Mouse (Mus musculus) erythroblast, embryonic 14.5 days (primary cell): ENCODE data around the gene Wwox.

ENCODE experiments used
- GATA1 ChIP-seq: IDR thresholded peaks from 2 replicates; pipeline ENCODE4 v1.6.1; 2012; ENCODE audit warnings: low read length, inconsistent platforms, mixed read lengths
- TAL1 ChIP-seq: IDR thresholded peaks from 3 replicates; pipeline ENCODE4 v1.6.1; 2012; ENCODE audit warnings: low read length, inconsistent platforms, mixed read lengths

DNA sequence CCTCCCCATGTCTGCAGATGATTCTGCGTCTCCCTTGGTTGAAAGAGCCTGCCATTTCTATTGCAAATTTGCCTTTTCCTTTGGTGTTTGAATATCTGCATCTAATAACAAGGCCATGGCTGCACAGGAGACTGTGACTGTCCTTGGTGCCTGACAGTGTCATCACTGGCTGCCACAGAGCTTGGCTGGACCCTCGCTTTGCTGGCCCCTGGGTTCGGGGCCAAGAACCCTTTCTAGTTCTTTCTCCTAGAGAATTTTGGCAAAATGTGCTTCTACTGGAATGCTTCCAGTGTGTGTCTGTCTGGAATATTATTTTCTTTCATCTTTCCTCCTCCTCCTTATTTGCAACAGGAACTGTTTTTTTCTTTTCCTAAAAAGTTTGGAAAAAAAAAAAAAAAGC lies 565.6 kb downstream of the Wwox start:
- TF ChIP-seq GATA1 (no peak), TAL1 (no peak)
